Mouse (Mus musculus) heart, postnatal 0 days (tissue): ENCODE measurements around the gene Srsf1. TPM values are rescaled to one million over a fixed set of nuclear protein-coding genes. Genes with fewer than 3 reads are reported as not detected.
"Not testable (repeated sequence)": the region's sequence is repeated elsewhere in the genome, so short reads cannot be mapped to it uniquely, and the experiment has no call there.

Experiments
- ATAC-seq: fragments of 200-750 bp; cut with Nextera tagmentation; 2 replicates; pipeline ENCODE4 v1.8.0; 2017; ENCODE audit warnings: low read depth, moderate number of reproducible peaks, moderate library complexity; ENCODE audit not compliant: insufficient read depth
- DNase-seq: peaks from one replicate; pipeline ENCODE4 v3.0.0-alpha.2; 2016; ENCODE audit warnings: low spot score
- H3K27ac ChIP-seq: fragments of 300-500 bp; sonication (generic); 2 replicates; pipeline ENCODE4 v1.5.1; 2014; ENCODE audit warnings: low read depth, mild to moderate bottlenecking
- H3K27me3 ChIP-seq: fragments of 300-500 bp; sonication (generic); 2 replicates; pipeline ENCODE4 v1.6.1; 2014; ENCODE audit warnings: low read length, mixed read lengths; ENCODE audit not compliant: control insufficient read depth, insufficient read depth
- H3K36me3 ChIP-seq: fragments of 300-500 bp; sonication (generic); replicated peaks from 2 replicates; pipeline ENCODE4 v1.6.1; 2014; ENCODE audit warnings: low read length, mixed read lengths; ENCODE audit not compliant: control insufficient read depth, insufficient read depth
- H3K4me1 ChIP-seq: fragments of 300-500 bp; sonication (generic); 2 replicates; pipeline ENCODE4 v1.6.1; 2014; ENCODE audit warnings: antibody characterized with exemption; ENCODE audit not compliant: control insufficient read depth, insufficient read depth
- H3K4me2 ChIP-seq: fragments of 300-500 bp; sonication (generic); 2 replicates; pipeline ENCODE4 v1.6.1; 2014; ENCODE audit warnings: low read depth, mild to moderate bottlenecking, low read length, moderate library complexity
- H3K4me3 ChIP-seq: fragments of 300-500 bp; sonication (generic); 2 replicates; pipeline ENCODE4 v1.5.1; 2014; ENCODE audit warnings: low read depth, low read length
- H3K9ac ChIP-seq: fragments of 300-500 bp; sonication (generic); replicated peaks from 2 replicates; pipeline ENCODE4 v1.6.1; 2014; ENCODE audit warnings: low read depth, low read length, mixed read lengths
- H3K9me3 ChIP-seq: fragments of 300-500 bp; sonication (generic); replicated peaks from 2 replicates; pipeline ENCODE4 v1.6.1; 2016; ENCODE audit warnings: low read length; ENCODE audit not compliant: control insufficient read depth
- CTCF ChIP-seq: IDR thresholded peaks from 2 replicates; pipeline ENCODE4 v1.5.1; 2016; ENCODE audit warnings: antibody characterized with exemption, control low read depth, low read depth
- EP300 ChIP-seq: IDR thresholded peaks from 2 replicates; pipeline ENCODE4 v1.6.1; 2016; ENCODE audit warnings: antibody characterized with exemption, low read depth
- WGBS: fragments of 180-500 bp; shearing (Covaris S2); extraction: QIAGEN DNeasy Blood & Tissue Kit; methylation state at CpG from one replicate; pipeline ENCODE4 v1.1.7; 2014; 5-methylcytosine and 5-hydroxymethylcytosine counted together
- polyA plus RNA-seq: library from polyadenylated mRNA; unstranded; fragments of >200 nt; fragmentation: Nextera tagmentation; extraction: Ambion mirVana; gene quantifications from 2 replicates; pipeline ENCODE4 v1.2.1, GENCODE M21; 2015
- total RNA-seq: library from RNA; depleted of rRNA; stranded (reverse); fragments of >200 nt; gene quantifications from 2 replicates; pipeline ENCODE4 v1.2.3, GENCODE M21; 2014; ENCODE audit warnings: low replicate concordance

Gene Srsf1
- total and polyA plus RNA-seq, 2 experiments from 2014 or later: 83.5 to 195 TPM

- ATAC-seq (no peak), DNase-seq (no peak)
- peaks cover 10% of the 10 kb centered on the region for H3K4me1 ChIP-seq
- no peak overlapping the region for H3K27ac ChIP-seq
- no peak for TF ChIP-seq CTCF
- TF ChIP-seq EP300: no peak
- no peak overlapping the region for H3K9ac ChIP-seq
- H3K36me3 ChIP-seq: peaks cover 4% of the 10 kb centered on the region; the same call in 1 of the 2 replicates
- H3K4me3 ChIP-seq: no peak overlapping the region
- no peak overlapping the region for H3K4me2 ChIP-seq
- H3K27me3 ChIP-seq: no peaks in the 10 kb centered on the region
- no peaks in the 10 kb centered on the region for H3K9me3 ChIP-seq
Measured at GRCm38 (mm10) chr11:88044314-88044713, 2.9 kb upstream of the Srsf1 start.

- H3K36me3 ChIP-seq, H3K9ac ChIP-seq, H3K4me2 ChIP-seq, ATAC-seq, H3K27ac ChIP-seq, H3K27me3 ChIP-seq, H3K4me3 ChIP-seq, H3K9me3 ChIP-seq, DNase-seq: not testable (repeated sequence)
- H3K4me1 ChIP-seq: peaks cover 18% of the 10 kb centered on the region
- 90% methylated on average over 3 of the region's 3 CpGs for WGBS
Measured at GRCm38 (mm10) chr11:88045159-88045558, 2.0 kb upstream of the Srsf1 start.

- ATAC-seq (no peak), DNase-seq (no peak)
- WGBS: 85% methylated on average over 4 of the region's 4 CpGs
- Histone ChIP-seq H3K9ac (no peak overlapping the region), H3K4me1 (peaks cover 20% of the 10 kb centered on the region), H3K36me3 (peaks cover 11% of the 10 kb centered on the region), H3K27me3 (no peaks in the 10 kb centered on the region), H3K4me3 (no peak overlapping the region), H3K9me3 (no peaks in the 10 kb centered on the region), H3K4me2 (no peak overlapping the region), H3K27ac (no peak overlapping the region)
- TF ChIP-seq EP300 (no peak), CTCF (no peak)
Measured at GRCm38 (mm10) chr11:88045878-88046277, 1.3 kb upstream of the Srsf1 start.

- Histone ChIP-seq H3K4me2 (peak overlapping the region; percentile 65), H3K4me3 (peak overlapping the region; percentile 72), H3K9me3 (no peaks in the 10 kb centered on the region), H3K9ac (peak overlapping the region; percentile 15; the same call in 1 of the 2 replicates), H3K4me1 (peaks cover 22% of the 10 kb centered on the region), H3K27ac (peak overlapping the region; percentile 96; the same call in 1 of the 2 replicates), H3K36me3 (peaks cover 14% of the 10 kb centered on the region), H3K27me3 (no peaks in the 10 kb centered on the region)
- ATAC-seq: no peak
- TF ChIP-seq CTCF (no peak), EP300 (no peak)
- no peak for DNase-seq
- 57% methylated on average over 17 of the region's 17 CpGs for WGBS
Measured at GRCm38 (mm10) chr11:88046323-88046937, 743 bp upstream of the Srsf1 start.

GRCm38 (mm10) chr11:88047871-88048531 is 828 bp downstream of the Srsf1 start:
- H3K4me2 ChIP-seq: peak overlapping the region; percentile 82
- WGBS: under 1% methylated on average over 72 of the region's 76 CpGs
- peak overlapping the region; percentile 72 for H3K4me3 ChIP-seq
- TF ChIP-seq CTCF: no peak
- H3K4me1 ChIP-seq: peaks cover 22% of the 10 kb centered on the region
- H3K9me3 ChIP-seq: no peaks in the 10 kb centered on the region
- H3K27ac ChIP-seq: peak overlapping the region; percentile 96
- peaks cover 22% of the 10 kb centered on the region for H3K36me3 ChIP-seq
- peak overlapping the region; percentile 91 for H3K9ac ChIP-seq
- ATAC-seq: peak; percentile 66
- DNase-seq: peak; percentile 47
- no peaks in the 10 kb centered on the region for H3K27me3 ChIP-seq
